Mouse (Mus musculus) gastrocnemius, adult 8-10 months (tissue): ENCODE results near the gene Olfr761. TPM values are rescaled to one million over a fixed set of nuclear protein-coding genes. Genes with fewer than 3 reads are reported as not detected.
"Not testable (repeated sequence)": the region's sequence is repeated elsewhere in the genome, so short reads cannot be mapped to it uniquely, and the experiment has no call there.

ENCODE experiments used
- DNase-seq, 2 experiments: peaks; one replicate each; pipeline ENCODE4 v3.0.0; 2022; ENCODE audit warnings: low spot score in 2 of 2
- total RNA-seq, 4 experiments: library from RNA; stranded (reverse); gene quantifications; 2 replicates each; pipeline ENCODE4 v1.2.4; 2022

Olfr761 gene
- not detected for total RNA-seq

DNA sequence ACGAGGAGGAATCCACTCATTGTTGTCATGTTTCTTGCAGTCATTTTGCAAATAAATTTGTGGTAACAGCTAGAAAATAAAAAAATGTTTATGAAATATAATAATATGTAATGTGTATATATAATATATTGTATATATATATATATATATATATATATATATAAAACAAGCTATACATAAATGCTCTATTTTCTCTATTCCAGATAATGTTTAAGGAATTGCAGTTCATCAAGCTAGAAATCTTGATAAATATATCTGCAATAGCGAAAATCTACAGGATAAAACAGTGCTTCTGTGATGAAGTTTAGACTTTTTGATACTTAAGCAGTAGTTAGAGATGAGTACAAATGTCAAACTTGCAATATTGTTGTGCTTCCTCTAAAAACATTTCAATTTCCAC is at the start of gene Olfr761:
Gene Olfr761, minus strand, starts transcription at position 101 of the 400 bp plus-strand sequence.
- DNase-seq, result no peak

DNA sequence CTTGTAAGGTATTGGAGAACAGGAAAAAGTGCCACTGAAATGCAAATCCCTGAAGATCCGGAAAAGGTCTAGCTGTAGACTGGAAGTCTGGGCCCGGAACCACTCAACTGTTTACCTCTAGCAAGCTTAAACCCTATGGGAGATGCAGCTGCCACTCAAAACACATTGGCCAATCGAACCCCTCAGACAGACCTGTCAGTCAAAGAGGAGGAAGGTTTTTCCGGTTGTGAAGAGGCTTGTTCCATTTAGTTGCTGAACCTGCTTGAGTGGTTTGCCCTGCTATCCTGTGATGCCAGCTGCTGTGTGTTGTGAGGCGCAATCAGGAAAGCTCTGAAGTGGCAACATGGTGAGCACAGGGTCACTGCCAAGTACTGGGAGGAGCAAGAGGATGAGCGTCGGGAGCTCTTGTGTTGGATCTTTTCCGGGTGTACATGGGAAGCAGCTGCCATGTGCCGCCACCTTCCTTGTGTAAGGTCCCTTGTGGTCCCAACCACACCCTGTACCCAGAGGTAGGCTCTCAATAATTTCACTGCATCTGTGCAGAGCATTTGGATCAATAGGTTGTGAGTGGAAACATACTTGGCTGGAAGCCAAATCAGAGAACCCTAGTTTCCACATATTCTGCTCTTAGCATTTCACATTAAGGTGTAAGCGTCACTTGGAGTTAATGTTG is 42.9 kb upstream of the Olfr761 start:
- no peak for DNase-seq

- no peak for DNase-seq
These were observed 37.6 kb upstream of the Olfr761 start for GRCm38 (mm10) chr17:37990453-37990961.

- DNase-seq, result no peak
These were observed 20.7 kb upstream of the Olfr761 start for GRCm38 (mm10) chr17:37973591-37973990.

DNA sequence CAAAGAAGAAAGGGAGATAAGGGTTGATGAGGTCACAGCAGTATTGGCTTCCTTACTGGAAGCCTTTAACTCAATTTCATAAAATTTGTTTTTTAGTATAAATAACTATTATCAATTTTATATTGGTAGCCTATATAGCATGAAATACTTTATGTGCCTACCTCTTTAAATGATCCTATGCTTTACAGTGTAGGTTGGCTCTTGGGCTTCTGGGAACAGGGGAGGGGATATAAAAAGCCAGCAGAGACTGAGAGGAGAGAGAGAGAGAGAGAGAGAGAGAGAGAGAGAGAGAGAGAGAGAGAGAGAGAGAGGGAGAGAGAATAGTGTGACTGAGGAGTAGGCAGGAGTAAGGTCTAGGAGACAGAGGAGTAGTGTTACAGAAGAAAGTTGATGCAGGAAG is 32.6 kb downstream of the Olfr761 start, which contains the start of gene Olfr128:
Gene Olfr128, plus strand, starts transcription at position 301 of the 400 bp plus-strand sequence.
- no peak for DNase-seq

GRCm38 (mm10) chr17:37906821-37907220 is 46.1 kb downstream of the Olfr761 start:
- DNase-seq, result not testable (repeated sequence)

Other genes starting within 250 kb of the Olfr761 start
- not detected for gene Olfr120, start 231.3 kb downstream of the Olfr761 start, total RNA-seq
- gene Olfr121, start 204.2 kb downstream of the Olfr761 start, total RNA-seq, result not detected
- not detected for gene Olfr122, start 184.5 kb downstream of the Olfr761 start, total RNA-seq
- not detected for gene Olfr123, start 159.6 kb downstream of the Olfr761 start, total RNA-seq
- not detected for gene Olfr124, start 153.2 kb downstream of the Olfr761 start, total RNA-seq
- gene Olfr125, start 120.1 kb downstream of the Olfr761 start, total RNA-seq, result not detected
- gene Olfr126, start 105.6 kb downstream of the Olfr761 start, total RNA-seq, result not detected
- gene Olfr127, start 52.6 kb downstream of the Olfr761 start, total RNA-seq, result not detected
- gene Olfr128, start 32.5 kb downstream of the Olfr761 start, total RNA-seq, result not detected
- not detected for gene Olfr129, start 107.0 kb upstream of the Olfr761 start, total RNA-seq
- gene Olfr130, start 110.8 kb upstream of the Olfr761 start, total RNA-seq, result not detected
- gene Olfr131, start 135.6 kb upstream of the Olfr761 start, total RNA-seq, result not detected
- not detected for gene Olfr132, start 181.4 kb upstream of the Olfr761 start, total RNA-seq
- gene Olfr133, start 192.2 kb upstream of the Olfr761 start, total RNA-seq, result not detected
- not detected for gene Olfr134, start 218.3 kb upstream of the Olfr761 start, total RNA-seq